Mouse (Mus musculus) MEL (cell line): ENCODE results near the gene Dna2. TPM values are rescaled to one million over a fixed set of nuclear protein-coding genes. Genes with fewer than 3 reads are reported as not detected.
A peak's percentile ranks its signal among the peaks of the same experiment; 100 is the strongest.

Experiments used
- DNase-seq: peaks from one replicate; pipeline ENCODE4 v3.0.0; 2011; ENCODE audit warnings: low read depth, low spot score
- H3K27ac ChIP-seq: 2 replicates; pipeline ENCODE4 v1.5.1; 2012; ENCODE audit warnings: low read depth, mild to moderate bottlenecking, control low read depth, low read length, moderate library complexity; ENCODE audit not compliant: control insufficient read depth
- H3K27me3 ChIP-seq, 2 experiments: fragments of 150-350 bp in 1 of 2; sonication (generic) in 1 of 2; 2 replicates each; pipeline ENCODE4 v1.6.1; 2012; ENCODE audit warnings: low read length in 2 of 2, mild to moderate bottlenecking in 2 of 2, improper control_type of control experiment in 1 of 2, moderate library complexity in 1 of 2; ENCODE audit not compliant: insufficient read depth in 2 of 2, control insufficient read depth in 1 of 2
- H3K36me3 ChIP-seq, 2 experiments: 2 replicates each; pipeline ENCODE4 v1.6.1; 2012 to 2014; ENCODE audit warnings: low read length in 2 of 2, improper control_type of control experiment in 1 of 2, inconsistent platforms in 1 of 2, mild to moderate bottlenecking in 1 of 2; ENCODE audit not compliant: insufficient read depth in 2 of 2, control insufficient read depth in 1 of 2
- H3K4me1 ChIP-seq, 2 experiments: fragments of 150-350 bp in 1 of 2; sonication (generic) in 1 of 2; 2 replicates each; pipeline ENCODE4 v1.6.1; 2012; ENCODE audit warnings: low read length in 2 of 2, improper control_type of control experiment in 1 of 2, mild to moderate bottlenecking in 1 of 2; ENCODE audit not compliant: insufficient read depth in 2 of 2, control insufficient read depth in 1 of 2
- H3K4me3 ChIP-seq, 2 experiments: fragments of 150-350 bp in 1 of 2; sonication (generic) in 1 of 2; 2 replicates each; pipeline ENCODE4 v1.5.1; 2012; ENCODE audit warnings: low read depth in 2 of 2, low read length in 2 of 2, mild to moderate bottlenecking in 2 of 2, moderate library complexity in 2 of 2, control low read depth in 1 of 2, improper control_type of control experiment in 1 of 2; ENCODE audit not compliant: control insufficient read depth in 1 of 2, insufficient read depth in 1 of 2
- H3K79me2 ChIP-seq: 2 replicates; pipeline ENCODE4 v1.6.1; 2012; ENCODE audit warnings: mild to moderate bottlenecking, low read length, moderate library complexity; ENCODE audit not compliant: control insufficient read depth, poor library complexity, insufficient read depth
- H3K9ac ChIP-seq: 2 replicates; pipeline ENCODE4 v1.6.1; 2012; ENCODE audit warnings: low read depth, mild to moderate bottlenecking, control low read depth, low read length, moderate library complexity; ENCODE audit not compliant: control insufficient read depth, poor library complexity, severe bottlenecking
- H3K9me3 ChIP-seq: fragments of 150-350 bp; sonication (generic); replicated peaks from 2 replicates; pipeline ENCODE4 v1.6.1; 2012; ENCODE audit warnings: mild to moderate bottlenecking, low read length, improper control_type of control experiment, moderate library complexity; ENCODE audit not compliant: insufficient read depth
- BHLHE40 ChIP-seq: IDR thresholded peaks from 2 replicates; pipeline ENCODE4 v1.6.1; 2012; ENCODE audit warnings: low read depth, mild to moderate bottlenecking, inconsistent platforms, low read length, improper control_type of control experiment, borderline replicate concordance
- CHD1 ChIP-seq: IDR thresholded peaks from 2 replicates; pipeline ENCODE4 v1.6.1; 2012; ENCODE audit warnings: low read depth, mild to moderate bottlenecking, inconsistent platforms, low read length, improper control_type of control experiment
- CHD2 ChIP-seq: IDR thresholded peaks from 2 replicates; pipeline ENCODE4 v1.6.1; 2011; ENCODE audit warnings: low read length, improper control_type of control experiment
- E2F4 ChIP-seq: IDR thresholded peaks from 2 replicates; pipeline ENCODE4 v1.6.1; 2011; ENCODE audit warnings: low read depth, low read length, improper control_type of control experiment, borderline replicate concordance
- ELF1 ChIP-seq: IDR thresholded peaks from 2 replicates; pipeline ENCODE4 v1.6.1; 2014; ENCODE audit warnings: low read depth, mild to moderate bottlenecking, inconsistent platforms, low read length, improper control_type of control experiment, moderate library complexity
- GABPA ChIP-seq: IDR thresholded peaks from 2 replicates; pipeline ENCODE4 v1.6.1; 2012; ENCODE audit warnings: low read depth, mild to moderate bottlenecking, inconsistent platforms, low read length, improper control_type of control experiment, moderate library complexity
- JUND ChIP-seq: IDR thresholded peaks from 2 replicates; pipeline ENCODE4 v1.6.1; 2011; ENCODE audit warnings: low read depth, mild to moderate bottlenecking, improper control_type of control experiment, low read length
- MAFK ChIP-seq: IDR thresholded peaks from 2 replicates; pipeline ENCODE4 v1.6.1; 2011; ENCODE audit warnings: low read depth, mild to moderate bottlenecking, low read length, improper control_type of control experiment, borderline replicate concordance
- MAX ChIP-seq: IDR thresholded peaks from 2 replicates; pipeline ENCODE4 v1.6.1; 2011; ENCODE audit warnings: low read length, improper control_type of control experiment
- MAZ ChIP-seq: IDR thresholded peaks from 2 replicates; pipeline ENCODE4 v1.6.1; 2012; ENCODE audit warnings: low read depth, mild to moderate bottlenecking, inconsistent platforms, low read length, improper control_type of control experiment
- MEF2A ChIP-seq: IDR thresholded peaks from 2 replicates; pipeline ENCODE4 v1.6.1; 2014; ENCODE audit warnings: low read depth, mild to moderate bottlenecking, inconsistent platforms, low read length, improper control_type of control experiment; ENCODE audit not compliant: poor library complexity, insufficient replicate concordance, severe bottlenecking; ENCODE audit errors: extremely low read depth
- MXI1 ChIP-seq: IDR thresholded peaks from 2 replicates; pipeline ENCODE4 v1.6.1; 2011; ENCODE audit warnings: mild to moderate bottlenecking, low read depth, low read length, improper control_type of control experiment
- MYC ChIP-seq: IDR thresholded peaks from 2 replicates; pipeline ENCODE4 v1.6.1; 2011; ENCODE audit warnings: low read depth, mild to moderate bottlenecking, low read length, improper control_type of control experiment, moderate library complexity
- NELFE ChIP-seq: IDR thresholded peaks from 2 replicates; pipeline ENCODE4 v1.6.1; 2011; ENCODE audit warnings: low read depth, low read length, improper control_type of control experiment
- POLR2A ChIP-seq, 2 experiments: IDR thresholded peaks; 2 replicates each; pipeline ENCODE4 v1.6.1; 2011 to 2012; ENCODE audit warnings: low read length in 2 of 2, mild to moderate bottlenecking in 2 of 2, control low read depth in 1 of 2, improper control_type of control experiment in 1 of 2, low read depth in 1 of 2, moderate library complexity in 1 of 2; ENCODE audit not compliant: control insufficient read depth in 1 of 2, insufficient read depth in 1 of 2, poor library complexity in 1 of 2
- POLR2AphosphoS2 ChIP-seq: IDR thresholded peaks from 2 replicates; pipeline ENCODE4 v1.6.1; 2011; ENCODE audit warnings: low read length, improper control_type of control experiment
- RAD21 ChIP-seq: IDR thresholded peaks from 2 replicates; pipeline ENCODE4 v1.6.1; 2011; ENCODE audit warnings: mild to moderate bottlenecking, low read depth, low read length, improper control_type of control experiment
- RCOR1 ChIP-seq: IDR thresholded peaks from 2 replicates; pipeline ENCODE4 v1.6.1; 2012; ENCODE audit warnings: low read depth, mild to moderate bottlenecking, inconsistent platforms, low read length, improper control_type of control experiment
- SIN3A ChIP-seq: IDR thresholded peaks from 2 replicates; pipeline ENCODE4 v1.6.1; 2012; ENCODE audit warnings: low read length, improper control_type of control experiment, inconsistent platforms
- TAL1 ChIP-seq: IDR thresholded peaks from 2 replicates; pipeline ENCODE4 v1.6.1; 2012; ENCODE audit warnings: mild to moderate bottlenecking, inconsistent platforms, low read length, moderate library complexity, mixed read lengths
- TBP ChIP-seq: IDR thresholded peaks from 2 replicates; pipeline ENCODE4 v1.8.0; 2011; ENCODE audit warnings: low read depth, low read length, improper control_type of control experiment
- TCF12 ChIP-seq: IDR thresholded peaks from 2 replicates; pipeline ENCODE4 v1.6.1; 2014; ENCODE audit warnings: low read depth, mild to moderate bottlenecking, inconsistent platforms, low read length, improper control_type of control experiment, moderate library complexity
- UBTF ChIP-seq: IDR thresholded peaks from 2 replicates; pipeline ENCODE4 v1.6.1; 2012; ENCODE audit warnings: low read depth, mild to moderate bottlenecking, inconsistent platforms, low read length, improper control_type of control experiment, moderate library complexity, borderline replicate concordance; ENCODE audit not compliant: insufficient read depth
- USF1 ChIP-seq: IDR thresholded peaks from 2 replicates; pipeline ENCODE4 v1.6.1; 2014; ENCODE audit warnings: low read depth, mild to moderate bottlenecking, inconsistent platforms, low read length, improper control_type of control experiment, moderate library complexity
- USF2 ChIP-seq, 2 experiments: IDR thresholded peaks; 2 replicates each; pipeline ENCODE4 v1.6.1; 2011 to 2012; ENCODE audit warnings: improper control_type of control experiment in 2 of 2, low read length in 2 of 2, borderline replicate concordance in 1 of 2, inconsistent platforms in 1 of 2, low read depth in 1 of 2, mild to moderate bottlenecking in 1 of 2; ENCODE audit not compliant: insufficient read depth in 1 of 2
- ZKSCAN1 ChIP-seq: IDR thresholded peaks from 2 replicates; pipeline ENCODE4 v1.6.1; 2012; ENCODE audit warnings: low read depth, mild to moderate bottlenecking, inconsistent platforms, low read length, improper control_type of control experiment, moderate library complexity
- polyA plus RNA-seq, 2 experiments: library from polyadenylated mRNA; stranded (reverse) in 1 of 2; unstranded in 1 of 2; fragments of >175 nt in 1 of 2; fragments of >200 nt in 1 of 2; gene quantifications; 2 replicates each; pipeline versions ENCODE4 v1.2.1 to v1.2.4; 2012; ENCODE audit warnings: low replicate concordance in 2 of 2, low read depth in 1 of 2; ENCODE audit not compliant: insufficient read length in 2 of 2, insufficient read depth in 1 of 2, missing spikeins in 1 of 2
- total RNA-seq: library from RNA; depleted of rRNA; stranded (reverse); fragments of 300-350 nt; gene quantifications from 2 replicates; pipeline ENCODE4 v1.2.3, GENCODE M21; 2012

Gene Dna2
- total and polyA plus RNA-seq, 3 experiments = 30.3 to 40.9 TPM; not detected in 1

DNA sequence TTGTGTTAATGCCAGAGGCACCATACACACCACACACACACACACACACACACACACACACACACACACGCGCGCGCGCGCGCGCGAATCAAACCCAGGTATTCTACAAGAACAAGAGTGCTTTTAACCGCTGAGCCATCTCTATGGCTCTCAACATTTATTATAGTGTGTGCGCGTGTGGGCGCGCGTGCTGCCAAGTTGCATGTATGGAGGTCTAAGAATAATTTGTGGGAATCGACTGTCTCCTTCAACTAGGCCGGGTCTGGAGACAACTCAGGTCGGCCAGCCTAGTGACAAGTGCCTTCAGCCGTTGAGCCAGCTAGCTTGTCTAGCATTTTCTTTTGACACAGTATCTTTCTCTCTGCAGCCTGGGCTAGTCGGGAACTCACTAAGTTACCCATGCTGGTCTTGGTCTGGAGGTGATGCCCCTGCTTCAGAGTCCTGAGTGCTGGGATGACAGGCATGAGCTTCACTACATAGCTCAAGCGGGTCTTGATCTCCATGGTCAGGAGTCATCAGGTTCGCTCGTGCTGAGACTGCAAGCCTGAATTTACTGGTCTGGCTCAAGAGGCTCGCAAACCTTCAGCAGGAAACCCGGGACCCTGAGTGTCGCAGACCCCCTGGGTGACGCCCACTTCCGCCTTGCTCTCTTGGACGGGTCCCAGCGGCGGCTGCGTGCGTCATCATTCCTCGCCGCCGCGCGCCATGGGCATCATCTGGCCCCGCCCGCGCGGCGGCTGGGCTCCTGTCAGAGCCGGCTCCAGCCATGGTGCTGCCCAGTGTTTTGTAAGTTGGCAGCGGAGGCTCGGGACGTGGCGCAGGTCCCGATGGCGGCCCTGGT, 26.7 kb upstream of the Dna2 start, which contains the start of gene Slc25a16 (continued):
- TF ChIP-seq JUND = no peak
- TF ChIP-seq MYC = 0 out of 2 replicates have a peak, but pooled peaks have one; percentile 15
- peak; percentile 73; the same call in 1 of the 2 replicates for TF ChIP-seq E2F4
- TF ChIP-seq MEF2A = no peak
- TF ChIP-seq TBP = peak; percentile 68; the same call in 1 of the 2 replicates
- peak; percentile 47 to 83; a peak in 3 of 4 replicates for TF ChIP-seq POLR2A (IDR thresholded peaks at IDR 0.05; ENCODE audit: control insufficient read depth in 1 of 2, insufficient read depth in 1 of 2, low read depth in 1 of 2, low read length in 2 of 2, poor library complexity in 1 of 2)
- peak; percentile 96 for TF ChIP-seq ELF1
- TF ChIP-seq, all 39 proteins: peak for 15

DNA sequence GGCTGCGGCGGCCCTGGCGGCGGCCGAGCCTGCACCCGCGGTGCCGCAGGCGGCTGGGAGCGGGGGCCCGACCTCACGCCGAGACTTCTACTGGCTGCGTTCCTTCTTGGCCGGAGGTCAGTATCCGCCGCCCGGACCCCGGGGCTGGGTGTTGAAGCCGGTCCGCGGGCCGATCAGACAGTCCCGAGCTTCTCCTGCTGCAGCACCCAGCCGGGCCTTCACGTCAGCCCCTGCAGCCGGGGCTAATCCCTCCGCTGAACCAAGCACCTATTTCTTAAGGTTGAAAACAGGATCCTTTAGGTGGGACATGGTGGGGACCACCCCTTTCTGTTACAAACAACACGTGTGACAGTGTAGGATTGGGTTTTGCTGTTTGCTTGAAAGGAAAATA, 26.1 kb upstream of the Dna2 start:
- TF ChIP-seq MAX (no peak), NELFE (no peak), E2F4 (no peak), UBTF (no peak), USF2 (IDR thresholded peaks at IDR 0.05; ENCODE audit: borderline replicate concordance in 1 of 2, insufficient read depth in 1 of 2, low read depth in 1 of 2, low read length in 2 of 2) (no peak), CHD1 (no peak), USF1 (no peak)
- H3K27ac ChIP-seq = no peak overlapping the region
- H3K27me3 ChIP-seq = no peaks in the 10 kb centered on the region
- peak overlapping the region; percentile 82 for H3K9ac ChIP-seq
- peaks cover 7% of the 10 kb centered on the region for H3K79me2 ChIP-seq
- peak; percentile 48 for DNase-seq
- peak overlapping the region; percentile 89 to 90 for H3K4me3 ChIP-seq
- peaks cover 0 to 11% of the 10 kb centered on the region in 2 experiments; a peak in 3 of 4 replicates for H3K4me1 ChIP-seq
- H3K9me3 ChIP-seq = no peaks in the 10 kb centered on the region
- peaks cover 0 to 5% of the 10 kb centered on the region in 2 experiments; a peak in 1 of 4 replicates for H3K36me3 ChIP-seq

DNA sequence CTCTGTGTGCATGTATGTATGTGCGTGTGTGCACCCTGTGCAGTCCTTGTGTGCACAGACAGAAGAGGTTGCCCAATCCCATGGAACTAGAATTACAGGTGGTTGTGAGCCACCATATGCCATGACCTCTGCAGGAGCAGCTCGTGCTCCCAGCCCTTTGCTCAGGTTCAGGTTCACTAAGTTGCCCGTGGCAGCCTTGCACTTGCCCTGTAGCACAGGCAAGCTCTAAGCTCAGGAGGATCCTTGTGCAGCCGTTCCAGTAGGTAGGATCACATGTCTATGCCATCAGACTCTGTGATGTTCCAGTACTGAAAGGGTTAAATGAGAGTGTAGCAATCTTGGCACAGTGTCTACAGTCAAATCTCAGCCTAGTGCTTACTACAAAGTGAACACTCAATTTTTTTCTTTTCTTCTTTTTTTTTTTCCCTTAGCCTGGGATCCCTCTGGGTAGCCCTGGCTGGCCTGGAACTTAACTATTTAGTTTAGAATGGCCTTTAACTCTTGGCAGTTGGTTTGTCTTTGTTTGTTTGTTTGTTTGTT, 22.7 kb upstream of the Dna2 start:
- no peak for DNase-seq
- peaks cover 0 to 8% of the 10 kb centered on the region in 2 experiments; a peak in 3 of 4 replicates for H3K4me1 ChIP-seq
- H3K9ac ChIP-seq = no peak overlapping the region
- H3K27ac ChIP-seq = no peak overlapping the region
- H3K4me3 ChIP-seq = no peak overlapping the region
- H3K79me2 ChIP-seq = peaks cover 7% of the 10 kb centered on the region
- H3K27me3 ChIP-seq = no peaks in the 10 kb centered on the region
- H3K9me3 ChIP-seq = no peaks in the 10 kb centered on the region
- peaks cover 0 to 3% of the 10 kb centered on the region in 2 experiments; a peak in 1 of 4 replicates for H3K36me3 ChIP-seq
- no peak for TF ChIP-seq TCF12
- TF ChIP-seq MXI1 = no peak
- no peak for TF ChIP-seq POLR2AphosphoS2
- no peak for TF ChIP-seq USF1
- TF ChIP-seq RCOR1 = no peak
- no peak for TF ChIP-seq CHD2
- no peak for TF ChIP-seq RAD21
- no peak for TF ChIP-seq MAZ
- TF ChIP-seq BHLHE40 = no peak
- TF ChIP-seq MAFK = no peak
- TF ChIP-seq NELFE = no peak
- TF ChIP-seq USF2 (IDR thresholded peaks at IDR 0.05; ENCODE audit: borderline replicate concordance in 1 of 2, insufficient read depth in 1 of 2, low read depth in 1 of 2, low read length in 2 of 2) = no peak
- no peak for TF ChIP-seq MEF2A
- TF ChIP-seq GABPA = no peak
- TF ChIP-seq TAL1 = no peak
- TF ChIP-seq SIN3A = no peak
- TF ChIP-seq ZKSCAN1 = no peak
- no peak for TF ChIP-seq MAX
